Mouse (Mus musculus): Measurements from ENCODE around the gene Jmjd8. TPM values are rescaled to one million over a fixed set of nuclear protein-coding genes. Genes with fewer than 3 reads are reported as not detected.

Jmjd8 gene
- polyA plus RNA-seq, 1 experiment from 2014 or later = 50.1 TPM

DNA sequence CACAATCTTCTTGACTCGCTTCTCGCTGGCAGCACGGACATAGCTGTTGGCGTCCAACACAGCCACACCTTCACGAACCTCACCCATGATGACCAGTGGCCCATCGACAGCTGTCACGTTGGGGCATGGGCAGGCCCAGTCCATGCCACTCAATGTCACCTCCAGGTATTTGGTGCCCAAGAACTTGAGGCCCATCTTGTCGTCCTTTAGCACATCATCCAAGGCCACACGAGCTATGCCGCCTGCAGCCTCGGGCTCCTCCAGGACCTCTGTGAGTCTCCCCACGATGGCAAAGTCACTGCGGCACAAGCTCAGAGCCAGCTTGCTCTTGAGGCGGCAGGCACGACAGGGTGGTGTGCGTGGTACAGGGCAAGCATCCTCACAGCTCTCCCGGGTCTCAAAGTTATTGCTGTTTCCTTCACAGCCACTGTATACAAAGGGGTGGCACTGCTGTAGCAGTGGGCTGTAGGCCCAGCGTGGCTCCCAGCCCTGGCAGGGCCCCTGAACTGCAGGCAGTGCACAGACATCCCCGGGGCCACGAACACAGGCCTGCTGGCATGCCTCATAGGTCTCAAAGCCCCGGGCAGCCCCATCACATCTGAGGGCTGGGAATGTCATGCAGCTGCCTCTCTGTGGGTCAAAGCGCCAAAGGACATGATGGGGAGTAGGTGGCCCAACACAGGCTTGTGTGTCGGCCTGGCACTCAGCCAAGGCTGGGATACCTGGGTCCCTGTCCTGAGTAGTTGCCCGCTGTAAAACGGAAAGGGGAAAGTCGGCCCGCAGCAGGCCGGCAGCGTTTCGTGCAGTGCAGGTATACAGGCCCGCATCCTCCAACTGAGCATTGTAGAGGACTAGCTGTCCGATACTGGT lies 49.3 kb downstream of the Jmjd8 start:
- no peak for ATAC-seq
- no peaks in the 10 kb centered on the region for H3K9me3 ChIP-seq (ENCODE audit: control insufficient read depth, low read length)
- no peak overlapping the region for H3K4me3 ChIP-seq (ENCODE audit: low read length)
- H3K9ac ChIP-seq (ENCODE audit: low read depth, low read length) = no peak overlapping the region
- H3K4me2 ChIP-seq (ENCODE audit: low read depth, low read length) = no peak overlapping the region
- peaks cover 8% of the 10 kb centered on the region; the same call in 1 of the 2 replicates for H3K36me3 ChIP-seq (ENCODE audit: control insufficient read depth, insufficient read depth, low read length)
- H3K27ac ChIP-seq (ENCODE audit: low read length) = no peak overlapping the region
- 92% methylated on average over 32 of the region's 32 CpGs for WGBS
- H3K4me1 ChIP-seq (ENCODE audit: control insufficient read depth, insufficient read depth, low read length) = peaks cover 19% of the 10 kb centered on the region
- no peaks in the 10 kb centered on the region for H3K27me3 ChIP-seq (replicated peaks; ENCODE audit: control insufficient read depth, insufficient read depth, low read length)

GRCm38 (mm10) chr17:25878611-25879180 lies 50.0 kb downstream of the Jmjd8 start:
- Histone ChIP-seq H3K9ac (ENCODE audit: low read depth, low read length) (no peak overlapping the region), H3K27ac (ENCODE audit: low read length) (no peak overlapping the region), H3K4me2 (ENCODE audit: low read depth, low read length) (no peak overlapping the region), H3K4me1 (ENCODE audit: control insufficient read depth, insufficient read depth, low read length) (peaks cover 19% of the 10 kb centered on the region), H3K9me3 (ENCODE audit: control insufficient read depth, low read length) (no peaks in the 10 kb centered on the region), H3K27me3 (replicated peaks; ENCODE audit: control insufficient read depth, insufficient read depth, low read length) (no peaks in the 10 kb centered on the region), H3K36me3 (ENCODE audit: control insufficient read depth, insufficient read depth, low read length) (peaks cover 14% of the 10 kb centered on the region; the same call in 1 of the 2 replicates), H3K4me3 (ENCODE audit: low read length) (no peak overlapping the region)
- ATAC-seq = no peak
- WGBS = 91% methylated on average over 19 of the region's 19 CpGs

- Histone ChIP-seq H3K9me3 (ENCODE audit: control insufficient read depth, low read length) (no peaks in the 10 kb centered on the region), H3K27me3 (replicated peaks; ENCODE audit: control insufficient read depth, insufficient read depth, low read length) (no peaks in the 10 kb centered on the region), H3K4me3 (ENCODE audit: low read length) (no peak overlapping the region), H3K27ac (ENCODE audit: low read length) (no peak overlapping the region), H3K36me3 (ENCODE audit: control insufficient read depth, insufficient read depth, low read length) (peaks cover 14% of the 10 kb centered on the region; the same call in 1 of the 2 replicates), H3K9ac (ENCODE audit: low read depth, low read length) (no peak overlapping the region), H3K4me1 (ENCODE audit: control insufficient read depth, insufficient read depth, low read length) (peaks cover 15% of the 10 kb centered on the region), H3K4me2 (ENCODE audit: low read depth, low read length) (no peak overlapping the region)
- no peak for ATAC-seq
- whole genome bisulfite sequencing = 55% methylated on average over 4 of the region's 4 CpGs
Measured at GRCm38 (mm10) chr17:25879261-25879660, 50.6 kb downstream of the Jmjd8 start.

GRCm38 (mm10) chr17:25879750-25880149 lies 51.1 kb downstream of the Jmjd8 start:
- Histone ChIP-seq H3K4me2 (ENCODE audit: low read depth, low read length) (no peak overlapping the region), H3K4me3 (ENCODE audit: low read length) (no peak overlapping the region), H3K9me3 (ENCODE audit: control insufficient read depth, low read length) (no peaks in the 10 kb centered on the region), H3K4me1 (ENCODE audit: control insufficient read depth, insufficient read depth, low read length) (peaks cover 13% of the 10 kb centered on the region), H3K36me3 (ENCODE audit: control insufficient read depth, insufficient read depth, low read length) (peaks cover 14% of the 10 kb centered on the region; the same call in 1 of the 2 replicates), H3K27ac (ENCODE audit: low read length) (no peak overlapping the region), H3K9ac (ENCODE audit: low read depth, low read length) (no peak overlapping the region), H3K27me3 (replicated peaks; ENCODE audit: control insufficient read depth, insufficient read depth, low read length) (no peaks in the 10 kb centered on the region)
- ATAC-seq = no peak
- WGBS = 75% methylated on average over 8 of the region's 8 CpGs

- H3K9ac ChIP-seq (ENCODE audit: low read depth, low read length) = no peak within 1 kb of the TSS
- no peaks in the 10 kb centered on the region for H3K9me3 ChIP-seq (ENCODE audit: control insufficient read depth, low read length)
- no peaks in the 10 kb centered on the region for H3K27me3 ChIP-seq (replicated peaks; ENCODE audit: control insufficient read depth, insufficient read depth, low read length)
- H3K27ac ChIP-seq (ENCODE audit: low read length) = no peak within 1 kb of the TSS
- no peak for ATAC-seq
- H3K4me1 ChIP-seq (ENCODE audit: control insufficient read depth, insufficient read depth, low read length) = peaks cover 13% of the 10 kb centered on the region
- H3K4me2 ChIP-seq (ENCODE audit: low read depth, low read length) = no peak within 1 kb of the TSS
- H3K36me3 ChIP-seq (ENCODE audit: control insufficient read depth, insufficient read depth, low read length) = peaks cover 14% of the 10 kb centered on the region; the same call in 1 of the 2 replicates
- 39% methylated on average over 5 of the region's 5 CpGs for WGBS
- no peak within 1 kb of the TSS for H3K4me3 ChIP-seq (ENCODE audit: low read length)
Measured at GRCm38 (mm10) chr17:25880196-25880910, 51.7 kb downstream of the Jmjd8 start, which contains the start of gene Wfikkn1. Wfikkn1 (minus strand) TSS chr17:25880858.

DNA sequence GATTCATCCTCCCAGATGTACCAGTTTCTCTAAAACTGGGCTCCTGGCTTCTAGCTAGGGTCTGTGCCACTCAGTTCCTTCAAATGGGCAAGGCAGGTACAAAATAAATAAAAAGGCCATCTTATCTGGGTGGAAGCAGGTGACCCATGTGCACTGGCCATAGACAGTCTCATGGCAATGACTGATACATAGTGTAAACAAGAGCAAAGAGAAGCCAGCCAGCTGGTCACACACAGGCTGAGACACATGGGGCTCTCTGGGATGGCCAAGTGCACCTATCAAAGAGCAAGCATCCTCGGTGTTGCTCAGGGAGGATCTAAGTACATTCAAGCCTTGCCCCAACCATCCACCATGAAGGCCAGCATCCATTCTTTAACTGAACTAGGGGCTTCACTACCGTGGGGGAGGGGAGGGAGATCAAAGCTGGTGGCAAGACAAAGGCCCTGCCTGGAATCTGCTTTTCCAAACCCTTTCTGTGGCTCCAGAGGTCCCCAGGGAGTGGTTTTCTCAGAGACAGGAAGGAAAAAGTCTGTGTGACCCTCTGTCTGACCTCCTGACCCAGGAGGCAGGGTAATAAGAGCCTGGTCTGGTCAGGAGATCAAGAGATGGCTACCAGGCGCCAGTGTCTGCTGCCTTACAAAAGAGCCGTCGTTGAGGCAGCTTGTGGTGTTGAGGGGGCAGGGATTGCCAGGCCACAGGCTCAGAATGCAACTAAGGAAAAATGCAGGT lies 52.4 kb downstream of the Jmjd8 start:
- H3K9me3 ChIP-seq (ENCODE audit: control insufficient read depth, low read length) = no peaks in the 10 kb centered on the region
- H3K4me3 ChIP-seq (ENCODE audit: low read length) = no peak overlapping the region
- 22% methylated on average over 5 of the region's 5 CpGs for WGBS
- no peak for ATAC-seq
- peaks cover 14% of the 10 kb centered on the region; the same call in 1 of the 2 replicates for H3K36me3 ChIP-seq (ENCODE audit: control insufficient read depth, insufficient read depth, low read length)
- peaks cover 10% of the 10 kb centered on the region for H3K4me1 ChIP-seq (ENCODE audit: control insufficient read depth, insufficient read depth, low read length)
- H3K27me3 ChIP-seq (replicated peaks; ENCODE audit: control insufficient read depth, insufficient read depth, low read length) = no peaks in the 10 kb centered on the region
- H3K27ac ChIP-seq (ENCODE audit: low read length) = no peak overlapping the region
- H3K9ac ChIP-seq (ENCODE audit: low read depth, low read length) = no peak overlapping the region
- no peak overlapping the region for H3K4me2 ChIP-seq (ENCODE audit: low read depth, low read length)

Small RNA genes within 50 kb of the gene (microRNA-seq; reads per million reads assigned to microRNA genes)
- not detected for gene Mir3082
- not detected for gene Mir6966

Other genes starting within 250 kb of the Jmjd8 start
- 39.1 and 40.6 TPM in 2 replicates for gene Lmf1, start 249.8 kb upstream of the Jmjd8 start, polyA plus RNA-seq (2015; fragmentation: Nextera tagmentation; extraction: Ambion mirVana)
- gene Gng13, start 111.7 kb upstream of the Jmjd8 start, polyA plus RNA-seq (2015; fragmentation: Nextera tagmentation; extraction: Ambion mirVana) = 1.9 TPM in 2 replicates
- 20.6 and 22.7 TPM in 2 replicates for gene Chtf18, start 101.4 kb upstream of the Jmjd8 start, polyA plus RNA-seq (2015; fragmentation: Nextera tagmentation; extraction: Ambion mirVana)
- 15.8 and 19.4 TPM in 2 replicates for gene Rpusd1, start 101.2 kb upstream of the Jmjd8 start, polyA plus RNA-seq (2015; fragmentation: Nextera tagmentation; extraction: Ambion mirVana)
- gene Mslnl, start 92.8 kb upstream of the Jmjd8 start, polyA plus RNA-seq (2015; fragmentation: Nextera tagmentation; extraction: Ambion mirVana) = 0.05 TPM in 2 replicates
- gene Msln, start 74.5 kb upstream of the Jmjd8 start, polyA plus RNA-seq (2015; fragmentation: Nextera tagmentation; extraction: Ambion mirVana) = 27.7 and 33.3 TPM in 2 replicates
- 33.6 and 34.6 TPM in 2 replicates for gene Narfl, start 55.1 kb upstream of the Jmjd8 start, polyA plus RNA-seq (2015; fragmentation: Nextera tagmentation; extraction: Ambion mirVana)
- 36.8 and 41.1 TPM in 2 replicates for gene Haghl, start 43.2 kb upstream of the Jmjd8 start, polyA plus RNA-seq (2015; fragmentation: Nextera tagmentation; extraction: Ambion mirVana)
- gene Ccdc78, start 42.3 kb upstream of the Jmjd8 start, polyA plus RNA-seq (2015; fragmentation: Nextera tagmentation; extraction: Ambion mirVana) = 0.16 and 0.27 TPM in 2 replicates
- 111 and 112 TPM in 2 replicates for gene Fam173a, start 36.0 kb upstream of the Jmjd8 start, polyA plus RNA-seq (2015; fragmentation: Nextera tagmentation; extraction: Ambion mirVana)
- gene AC134908.4, start 33.2 kb upstream of the Jmjd8 start, polyA plus RNA-seq (2015; fragmentation: Nextera tagmentation; extraction: Ambion mirVana) = not detected in 2 replicates
- gene Metrn, start 31.7 kb upstream of the Jmjd8 start, polyA plus RNA-seq (2015; fragmentation: Nextera tagmentation; extraction: Ambion mirVana) = 34.6 and 37.0 TPM in 2 replicates
- 2.2 and 2.4 TPM in 2 replicates for gene Fbxl16, start 19.8 kb upstream of the Jmjd8 start, polyA plus RNA-seq (2015; fragmentation: Nextera tagmentation; extraction: Ambion mirVana)
- gene Wdr24, start 5.2 kb upstream of the Jmjd8 start, polyA plus RNA-seq (2015; fragmentation: Nextera tagmentation; extraction: Ambion mirVana) = 23.4 and 25.5 TPM in 2 replicates
- 303 and 321 TPM in 2 replicates for gene Stub1, start 4.5 kb downstream of the Jmjd8 start, polyA plus RNA-seq (2015; fragmentation: Nextera tagmentation; extraction: Ambion mirVana)
- gene Rhbdl1, start 8.4 kb downstream of the Jmjd8 start, polyA plus RNA-seq (2015; fragmentation: Nextera tagmentation; extraction: Ambion mirVana) = 1.6 and 2.0 TPM in 2 replicates
- 1.4 and 2.3 TPM in 2 replicates for gene Gm20683, start 12.9 kb downstream of the Jmjd8 start, polyA plus RNA-seq (2015; fragmentation: Nextera tagmentation; extraction: Ambion mirVana)
- 21.5 and 23.2 TPM in 2 replicates for gene Rhot2, start 16.0 kb downstream of the Jmjd8 start, polyA plus RNA-seq (2015; fragmentation: Nextera tagmentation; extraction: Ambion mirVana)
- gene Wdr90, start 32.6 kb downstream of the Jmjd8 start, polyA plus RNA-seq (2015; fragmentation: Nextera tagmentation; extraction: Ambion mirVana) = 11.3 and 11.9 TPM in 2 replicates
- gene Mcrip2, start 39.9 kb downstream of the Jmjd8 start, polyA plus RNA-seq (2015; fragmentation: Nextera tagmentation; extraction: Ambion mirVana) = 79.5 and 89.3 TPM in 2 replicates
- 61.0 and 66.9 TPM in 2 replicates for gene Mettl26, start 46.2 kb downstream of the Jmjd8 start, polyA plus RNA-seq (2015; fragmentation: Nextera tagmentation; extraction: Ambion mirVana)
- gene Wfikkn1, start 52.0 kb downstream of the Jmjd8 start, polyA plus RNA-seq (2015; fragmentation: Nextera tagmentation; extraction: Ambion mirVana) = 0.16 and 0.55 TPM in 2 replicates
- 23.2 and 24.3 TPM in 2 replicates for gene Rab40c, start 90.9 kb downstream of the Jmjd8 start, polyA plus RNA-seq (2015; fragmentation: Nextera tagmentation; extraction: Ambion mirVana)
- gene Pigq, start 116.1 kb downstream of the Jmjd8 start, polyA plus RNA-seq (2015; fragmentation: Nextera tagmentation; extraction: Ambion mirVana) = 57.8 and 59.7 TPM in 2 replicates
- 0.73 TPM in 1 of 2 replicates, not detected in the other for gene Nhlrc4, start 116.1 kb downstream of the Jmjd8 start, polyA plus RNA-seq (2015; fragmentation: Nextera tagmentation; extraction: Ambion mirVana)
- 0.21 and 0.22 TPM in 2 replicates for gene A930017K11Rik, start 123.7 kb downstream of the Jmjd8 start, polyA plus RNA-seq (2015; fragmentation: Nextera tagmentation; extraction: Ambion mirVana)
- gene Capn15, start 156.9 kb downstream of the Jmjd8 start, polyA plus RNA-seq (2015; fragmentation: Nextera tagmentation; extraction: Ambion mirVana) = 22.3 and 24.5 TPM in 2 replicates
- 13.0 and 18.0 TPM in 2 replicates for gene Rab11fip3, start 240.7 kb downstream of the Jmjd8 start, polyA plus RNA-seq (2015; fragmentation: Nextera tagmentation; extraction: Ambion mirVana)